Mouse (Mus musculus) ES-E14 (cell line): ENCODE data around the gene Selenov. TPM values are rescaled to one million over a fixed set of nuclear protein-coding genes. Genes with fewer than 3 reads are reported as not detected.

Experiments used
- DNase-seq: peaks from one replicate; pipeline ENCODE4 v3.0.0-alpha.2; 2013; ENCODE audit warnings: low read depth, low spot score
- H3K27ac ChIP-seq: 2 replicates; pipeline ENCODE4 v1.5.1; 2012; ENCODE audit warnings: low read depth, mild to moderate bottlenecking, low read length, moderate library complexity, mixed read lengths; ENCODE audit not compliant: poor library complexity, insufficient read depth, severe bottlenecking
- H3K36me3 ChIP-seq: 2 replicates; pipeline ENCODE4 v1.6.1; 2012; ENCODE audit warnings: mild to moderate bottlenecking, low read length, moderate library complexity, mixed read lengths; ENCODE audit not compliant: control insufficient read depth, poor library complexity, insufficient read depth, severe bottlenecking
- H3K4me1 ChIP-seq, 2 experiments: fragments of 150-350 bp in 1 of 2; sonication (generic) in 1 of 2; 2 replicates each; pipeline ENCODE4 v1.6.1; 2012; ENCODE audit warnings: low read length in 2 of 2, mild to moderate bottlenecking in 1 of 2, mixed read lengths in 1 of 2; ENCODE audit not compliant: control insufficient read depth in 2 of 2, insufficient read depth in 2 of 2, poor library complexity in 1 of 2
- H3K4me3 ChIP-seq, 2 experiments: fragments of 150-350 bp in 1 of 2; sonication (generic) in 1 of 2; 2 replicates each; pipeline ENCODE4 v1.5.1; 2012; ENCODE audit warnings: low read length in 2 of 2, low read depth in 1 of 2, mild to moderate bottlenecking in 1 of 2, mixed read lengths in 1 of 2; ENCODE audit not compliant: insufficient read depth in 1 of 2, poor library complexity in 1 of 2, severe bottlenecking in 1 of 2
- H3K9ac ChIP-seq: 2 replicates; pipeline ENCODE4 v1.6.1; 2012; ENCODE audit warnings: low read depth, mild to moderate bottlenecking, low read length, mixed read lengths; ENCODE audit not compliant: poor library complexity, insufficient read depth, severe bottlenecking
- H3K9me3 ChIP-seq: fragments of 150-350 bp; sonication (generic); 2 replicates; pipeline ENCODE4 v1.6.1; 2012; ENCODE audit warnings: low read depth, mild to moderate bottlenecking, low read length; ENCODE audit not compliant: control insufficient read depth, insufficient read depth
- CHD2 ChIP-seq: IDR thresholded peaks from 2 replicates; pipeline ENCODE4 v1.6.1; 2014; ENCODE audit warnings: mild to moderate bottlenecking, low read depth, low read length, inconsistent platforms
- HCFC1 ChIP-seq: IDR thresholded peaks from 2 replicates; pipeline ENCODE4 v1.6.1; 2012; ENCODE audit warnings: low read length, inconsistent platforms, borderline replicate concordance; ENCODE audit not compliant: insufficient read depth
- MAFK ChIP-seq: IDR thresholded peaks from 2 replicates; pipeline ENCODE4 v1.6.1; 2014; ENCODE audit warnings: mild to moderate bottlenecking, low read depth, low read length, inconsistent platforms; ENCODE audit not compliant: insufficient read depth
- ZC3H11A ChIP-seq: IDR thresholded peaks from 2 replicates; pipeline ENCODE4 v1.6.1; 2012; ENCODE audit warnings: low read depth, mild to moderate bottlenecking, inconsistent platforms, low read length, borderline replicate concordance
- ZNF384 ChIP-seq: IDR thresholded peaks from 2 replicates; pipeline ENCODE4 v1.6.1; 2012; ENCODE audit warnings: low read depth, low read length, inconsistent platforms
- in situ Hi-C, 2 experiments: fragments of 600-800 bp; cut with MboI; formaldehyde crosslinking; loops; one replicate each; pipeline ENCODE4 v1.15.1; 2025; ENCODE audit warnings: low sequenced_read_pairs in 2 of 2, inconsistent platforms in 1 of 2; ENCODE audit not compliant: unreplicated experiment in 2 of 2
- total RNA-seq: library from RNA; depleted of rRNA; stranded (reverse); fragments of 300-350 nt; gene quantifications from 2 replicates; pipeline ENCODE4 v1.2.3, GENCODE M21; 2012

Gene Selenov
- total RNA-seq, 1 experiment, result 0.58 TPM

DNA sequence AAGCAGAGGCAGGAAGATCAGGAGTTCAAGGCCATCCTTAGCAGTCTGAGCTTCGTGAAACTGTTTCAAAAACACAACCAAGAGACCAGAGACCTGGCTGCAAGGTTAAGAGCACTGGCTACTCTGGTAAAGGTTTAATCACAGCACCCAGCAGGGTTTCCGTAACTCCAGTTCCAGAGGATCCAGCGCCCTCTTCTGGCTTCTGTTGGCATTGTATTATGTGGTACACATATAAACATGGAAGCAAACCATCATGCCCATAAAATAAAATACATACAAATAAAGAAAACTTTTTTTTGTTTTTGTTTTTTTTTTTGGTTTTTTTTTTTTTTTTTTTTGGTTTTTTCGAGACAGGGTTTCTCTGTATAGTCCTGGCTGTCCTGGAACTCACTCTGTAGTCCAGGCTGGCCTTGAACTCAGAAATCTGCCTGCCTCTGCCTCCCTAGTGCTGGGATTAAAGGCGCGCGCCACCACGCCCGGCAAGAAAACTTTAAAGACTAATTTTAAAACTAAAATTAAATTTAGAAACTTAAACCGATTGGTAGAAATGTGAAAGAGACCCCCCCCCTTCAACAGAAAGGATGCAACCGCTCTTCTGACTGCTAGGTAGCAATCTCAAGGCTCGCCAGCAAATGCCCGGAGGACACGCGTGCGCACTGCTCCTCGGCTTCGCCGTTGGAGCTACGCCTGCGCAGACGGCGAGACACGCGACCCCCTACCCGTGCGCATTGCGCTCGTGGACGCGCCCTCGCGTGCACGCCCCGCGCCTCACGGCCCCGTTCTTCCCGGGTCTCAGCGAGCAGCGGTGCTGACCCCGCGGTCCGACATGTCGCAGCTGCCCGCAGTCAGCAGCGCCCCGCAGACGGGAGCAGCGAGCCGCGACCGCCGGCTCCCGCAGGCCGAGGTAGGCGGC, 23.6 kb downstream of the Selenov start, which contains the start of gene Eid2:
Eid2 (plus strand) TSS at position 753 of the 913 bp plus-strand sequence.
- peak within 1 kb of the TSS; percentile 99 for H3K9ac ChIP-seq
- DNase-seq, result no peak
- peak within 1 kb of the TSS; percentile 61 for H3K27ac ChIP-seq
- H3K9me3 ChIP-seq, result no peaks in the 10 kb centered on the region
- in situ Hi-C loops, result loop anchor here in 1 of 2 experiments (10.0 kb wide), 1 partner anchor 63 kb away; no protein-coding TSS in a partner anchor
- TF ChIP-seq ZNF384, result peak; percentile 82
- no peak for TF ChIP-seq MAFK
- TF ChIP-seq ZC3H11A, result no peak; the same call in 1 of the 2 replicates
- no peak for TF ChIP-seq CHD2
- peak; percentile 67; the same call in 1 of the 2 replicates for TF ChIP-seq HCFC1
- H3K4me1 ChIP-seq, result peaks cover 4 to 7% of the 10 kb centered on the region in 2 experiments; a peak in 3 of 4 replicates
- peaks cover 2% of the 10 kb centered on the region; the same call in 1 of the 2 replicates for H3K36me3 ChIP-seq
- H3K4me3 ChIP-seq, result peak within 1 kb of the TSS; percentile 80 to 96

DNA sequence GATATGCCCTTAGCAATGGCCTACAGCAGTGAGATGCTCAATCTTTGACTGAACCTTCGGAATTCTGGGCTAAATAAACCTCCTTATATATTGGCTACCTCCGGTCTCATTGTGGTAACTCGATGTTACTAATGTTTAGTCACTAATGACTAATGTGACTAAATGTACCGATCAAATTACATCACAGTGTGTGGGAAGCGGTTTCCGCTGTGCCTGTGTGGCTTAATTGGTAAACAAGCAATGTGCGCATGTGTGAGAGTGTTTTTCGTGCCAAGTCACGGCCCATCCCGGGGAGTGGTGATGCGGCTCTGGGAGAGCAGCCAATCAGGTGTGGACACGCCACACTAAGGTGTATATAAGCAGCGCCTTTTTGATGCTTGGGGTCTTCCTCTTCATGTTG, 25.6 kb downstream of the Selenov start:
- no peak for DNase-seq
- in situ Hi-C loops, result loop anchor here in 1 of 2 experiments (10.0 kb wide), 1 partner anchor 61 kb away; no protein-coding TSS in a partner anchor
- Histone ChIP-seq H3K4me1 (peaks cover 4 to 7% of the 10 kb centered on the region in 2 experiments; a peak in 3 of 4 replicates), H3K9ac (no peak overlapping the region), H3K36me3 (peaks cover 2% of the 10 kb centered on the region; the same call in 1 of the 2 replicates), H3K27ac (no peak overlapping the region), H3K4me3 (no peak overlapping the region), H3K9me3 (no peaks in the 10 kb centered on the region)
- TF ChIP-seq ZNF384 (no peak), MAFK (no peak), CHD2 (no peak), ZC3H11A (no peak), HCFC1 (no peak)

DNA sequence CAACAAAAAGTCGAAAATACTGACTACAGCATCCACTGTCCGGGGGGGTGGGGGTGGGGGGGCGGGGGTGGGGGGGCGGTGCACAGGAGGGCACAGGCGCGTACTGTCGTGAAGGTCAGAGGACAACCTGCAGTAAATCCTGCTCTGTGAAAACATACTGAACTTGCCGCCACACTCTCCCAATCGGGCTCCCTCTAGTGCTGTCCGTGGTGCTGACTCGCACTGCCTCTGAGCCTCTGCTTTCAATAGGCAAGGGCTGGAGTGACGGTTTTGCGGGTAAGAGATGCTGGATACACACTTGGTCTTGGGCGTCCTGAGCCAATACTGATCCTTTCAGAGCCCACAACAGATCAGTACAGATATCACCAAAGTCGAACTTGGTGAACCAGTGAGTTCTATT, 27.2 kb downstream of the Selenov start:
- Histone ChIP-seq H3K9ac (no peak overlapping the region), H3K4me3 (no peak overlapping the region), H3K36me3 (no peaks in the 10 kb centered on the region), H3K9me3 (no peaks in the 10 kb centered on the region), H3K27ac (no peak overlapping the region), H3K4me1 (peaks cover 3 to 4% of the 10 kb centered on the region in 2 experiments; a peak in 2 of 4 replicates)
- in situ Hi-C loops, result loop anchor here in 1 of 2 experiments (10.0 kb wide), 1 partner anchor 59 kb away; no protein-coding TSS in a partner anchor
- TF ChIP-seq ZNF384 (no peak), MAFK (no peak), HCFC1 (no peak), CHD2 (no peak), ZC3H11A (no peak)
- no peak for DNase-seq

DNA sequence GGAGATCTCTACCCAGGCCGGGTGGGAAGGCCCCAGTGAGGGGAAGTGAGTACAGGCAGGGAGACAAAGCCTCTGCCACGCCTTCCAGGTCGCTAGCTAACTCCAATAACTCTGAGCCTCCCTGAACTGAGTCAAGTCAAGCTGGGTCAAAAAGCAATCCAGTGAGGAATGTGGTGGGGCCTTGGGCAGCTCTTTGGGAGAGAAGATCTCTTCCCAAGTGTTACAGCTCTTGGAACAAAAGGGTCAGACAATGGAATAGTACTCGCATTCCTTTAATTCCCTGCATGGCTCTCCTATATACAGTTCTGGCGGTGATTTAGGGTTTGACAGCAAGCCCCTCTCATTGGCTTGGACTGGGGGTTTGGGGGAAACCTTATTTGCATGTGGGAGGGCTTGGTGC, 28.1 kb downstream of the Selenov start:
- no peak for TF ChIP-seq HCFC1
- TF ChIP-seq ZNF384, result no peak
- TF ChIP-seq ZC3H11A, result no peak
- no peak for TF ChIP-seq CHD2
- TF ChIP-seq MAFK, result no peak
- in situ Hi-C loops, result loop anchor here in 1 of 2 experiments (10.0 kb wide), 1 partner anchor 58 kb away; no protein-coding TSS in a partner anchor
- Histone ChIP-seq H3K4me1 (peaks cover 0 to 4% of the 10 kb centered on the region in 2 experiments; a peak in 1 of 4 replicates), H3K36me3 (no peaks in the 10 kb centered on the region), H3K27ac (no peak overlapping the region; the same call in 1 of the 2 replicates), H3K9ac (no peak overlapping the region), H3K4me3 (no peak overlapping the region), H3K9me3 (no peaks in the 10 kb centered on the region)
- DNase-seq, result no peak
